Mouse (Mus musculus): ENCODE measurements around the gene Wnt11. TPM values are rescaled to one million over a fixed set of nuclear protein-coding genes. Genes with fewer than 3 reads are reported as not detected.

Gene Wnt11
- 4.7 and 5.8 TPM in 2 replicates for polyA plus RNA-seq (2015; fragmentation: Nextera tagmentation; extraction: Ambion mirVana)

GRCm38 (mm10) chr7:98834711-98835321 lies at the start of gene Wnt11:
Gene Wnt11 (plus strand): TSS chr7:98835112.
- Histone ChIP-seq H3K36me3 (ENCODE audit: control insufficient read depth, insufficient read depth, low read length) (no peaks in the 10 kb centered on the region), H3K4me2 (ENCODE audit: low read depth, low read length) (peak within 1 kb of the TSS; percentile 96), H3K9ac (ENCODE audit: low read length) (peak within 1 kb of the TSS; percentile 78), H3K4me3 (replicated peaks; ENCODE audit: low read length) (peak within 1 kb of the TSS; percentile 57), H3K9me3 (replicated peaks; ENCODE audit: control insufficient read depth, low read length) (no peaks in the 10 kb centered on the region), H3K4me1 (ENCODE audit: control insufficient read depth, insufficient read depth, low read length) (peaks cover 32% of the 10 kb centered on the region), H3K27me3 (ENCODE audit: control insufficient read depth, insufficient read depth, low read length) (peaks cover 33% of the 10 kb centered on the region), H3K27ac (ENCODE audit: low read length) (no peak within 1 kb of the TSS)
- WGBS = under 1% methylated on average over 61 of the region's 66 CpGs
- ATAC-seq (ENCODE audit: insufficient read depth, low FRiP score) = no peak

- 29% methylated on average over 11 of the region's 11 CpGs for WGBS
Measured at GRCm38 (mm10) chr7:98786792-98787612, 47.9 kb upstream of the Wnt11 start.

GRCm38 (mm10) chr7:98788721-98789120 lies 46.2 kb upstream of the Wnt11 start:
- no peak overlapping the region for H3K9ac ChIP-seq (ENCODE audit: low read length)
- no peaks in the 10 kb centered on the region for H3K27me3 ChIP-seq (ENCODE audit: control insufficient read depth, insufficient read depth, low read length)
- no peaks in the 10 kb centered on the region for H3K9me3 ChIP-seq (replicated peaks; ENCODE audit: control insufficient read depth, low read length)
- WGBS = 36% methylated on average over 7 of the region's 7 CpGs
- no peak overlapping the region for H3K4me3 ChIP-seq (replicated peaks; ENCODE audit: low read length)
- ATAC-seq (ENCODE audit: insufficient read depth, low FRiP score) = no peak
- H3K4me1 ChIP-seq (ENCODE audit: control insufficient read depth, insufficient read depth, low read length) = peaks cover 20% of the 10 kb centered on the region
- H3K27ac ChIP-seq (ENCODE audit: low read length) = no peak overlapping the region
- no peak overlapping the region for H3K4me2 ChIP-seq (ENCODE audit: low read depth, low read length)
- H3K36me3 ChIP-seq (ENCODE audit: control insufficient read depth, insufficient read depth, low read length) = no peaks in the 10 kb centered on the region

More at GRCm38 (mm10) chr7:98786792-98787612, 47.9 kb upstream of the Wnt11 start:
- no peaks in the 10 kb centered on the region for H3K27me3 ChIP-seq (ENCODE audit: control insufficient read depth, insufficient read depth, low read length)
- H3K4me3 ChIP-seq (replicated peaks; ENCODE audit: low read length) = no peak overlapping the region
- H3K36me3 ChIP-seq (ENCODE audit: control insufficient read depth, insufficient read depth, low read length) = no peaks in the 10 kb centered on the region
- no peak overlapping the region for H3K9ac ChIP-seq (ENCODE audit: low read length)
- H3K4me1 ChIP-seq (ENCODE audit: control insufficient read depth, insufficient read depth, low read length) = peaks cover 26% of the 10 kb centered on the region
- no peak for ATAC-seq (ENCODE audit: insufficient read depth, low FRiP score)
- H3K27ac ChIP-seq (ENCODE audit: low read length) = no peak overlapping the region
- H3K9me3 ChIP-seq (replicated peaks; ENCODE audit: control insufficient read depth, low read length) = no peaks in the 10 kb centered on the region
- no peak overlapping the region for H3K4me2 ChIP-seq (ENCODE audit: low read depth, low read length)

- H3K4me1 ChIP-seq (ENCODE audit: control insufficient read depth, insufficient read depth, low read length) = peaks cover 16% of the 10 kb centered on the region
- H3K36me3 ChIP-seq (ENCODE audit: control insufficient read depth, insufficient read depth, low read length) = no peaks in the 10 kb centered on the region
- no peak overlapping the region for H3K4me2 ChIP-seq (ENCODE audit: low read depth, low read length)
- 57% methylated on average over 4 of the region's 4 CpGs for WGBS
- no peaks in the 10 kb centered on the region for H3K27me3 ChIP-seq (ENCODE audit: control insufficient read depth, insufficient read depth, low read length)
- ATAC-seq (ENCODE audit: insufficient read depth, low FRiP score) = no peak
- H3K27ac ChIP-seq (ENCODE audit: low read length) = no peak overlapping the region
- no peaks in the 10 kb centered on the region for H3K9me3 ChIP-seq (replicated peaks; ENCODE audit: control insufficient read depth, low read length)
- no peak overlapping the region for H3K9ac ChIP-seq (ENCODE audit: low read length)
- no peak overlapping the region for H3K4me3 ChIP-seq (replicated peaks; ENCODE audit: low read length)
Measured at GRCm38 (mm10) chr7:98789121-98789520, 45.8 kb upstream of the Wnt11 start.

- Histone ChIP-seq H3K4me3 (replicated peaks; ENCODE audit: low read length) (no peak overlapping the region), H3K9ac (ENCODE audit: low read length) (no peak overlapping the region), H3K27ac (ENCODE audit: low read length) (no peak overlapping the region), H3K4me1 (ENCODE audit: control insufficient read depth, insufficient read depth, low read length) (peaks cover 6% of the 10 kb centered on the region), H3K27me3 (ENCODE audit: control insufficient read depth, insufficient read depth, low read length) (no peaks in the 10 kb centered on the region), H3K9me3 (replicated peaks; ENCODE audit: control insufficient read depth, low read length) (no peaks in the 10 kb centered on the region), H3K36me3 (ENCODE audit: control insufficient read depth, insufficient read depth, low read length) (no peaks in the 10 kb centered on the region), H3K4me2 (ENCODE audit: low read depth, low read length) (no peak overlapping the region)
- WGBS = 58% methylated on average over 5 of the region's 5 CpGs
- no peak for ATAC-seq (ENCODE audit: insufficient read depth, low FRiP score)
Measured at GRCm38 (mm10) chr7:98791864-98792263, 43.0 kb upstream of the Wnt11 start.

GRCm38 (mm10) chr7:98793811-98794210 lies 41.1 kb upstream of the Wnt11 start:
- H3K27me3 ChIP-seq (ENCODE audit: control insufficient read depth, insufficient read depth, low read length) = no peaks in the 10 kb centered on the region
- H3K4me2 ChIP-seq (ENCODE audit: low read depth, low read length) = no peak overlapping the region
- H3K4me1 ChIP-seq (ENCODE audit: control insufficient read depth, insufficient read depth, low read length) = peaks cover 1% of the 10 kb centered on the region
- H3K9ac ChIP-seq (ENCODE audit: low read length) = no peak overlapping the region
- no peak overlapping the region for H3K27ac ChIP-seq (ENCODE audit: low read length)
- no peak for ATAC-seq (ENCODE audit: insufficient read depth, low FRiP score)
- no peak overlapping the region for H3K4me3 ChIP-seq (replicated peaks; ENCODE audit: low read length)
- no peaks in the 10 kb centered on the region for H3K36me3 ChIP-seq (ENCODE audit: control insufficient read depth, insufficient read depth, low read length)
- no peaks in the 10 kb centered on the region for H3K9me3 ChIP-seq (replicated peaks; ENCODE audit: control insufficient read depth, low read length)
- WGBS = 64% methylated on average over 5 of the region's 5 CpGs

- H3K4me1 ChIP-seq (ENCODE audit: control insufficient read depth, insufficient read depth, low read length) = no peaks in the 10 kb centered on the region; the same call in 1 of the 2 replicates
Measured at GRCm38 (mm10) chr7:98794444-98794843, 40.5 kb upstream of the Wnt11 start.

GRCm38 (mm10) chr7:98795637-98796036 lies 39.3 kb upstream of the Wnt11 start:
- no peak overlapping the region for H3K4me3 ChIP-seq (replicated peaks; ENCODE audit: low read length)
- no peaks in the 10 kb centered on the region for H3K9me3 ChIP-seq (replicated peaks; ENCODE audit: control insufficient read depth, low read length)
- no peak overlapping the region for H3K27ac ChIP-seq (ENCODE audit: low read length)
- 71% methylated on average over 5 of the region's 5 CpGs for WGBS
- no peaks in the 10 kb centered on the region for H3K36me3 ChIP-seq (ENCODE audit: control insufficient read depth, insufficient read depth, low read length)
- H3K4me2 ChIP-seq (ENCODE audit: low read depth, low read length) = no peak overlapping the region
- ATAC-seq (ENCODE audit: insufficient read depth, low FRiP score) = no peak; the same call in 1 of the 2 replicates
- no peaks in the 10 kb centered on the region; the same call in none of the 2 replicates for H3K4me1 ChIP-seq (ENCODE audit: control insufficient read depth, insufficient read depth, low read length)
- H3K27me3 ChIP-seq (ENCODE audit: control insufficient read depth, insufficient read depth, low read length) = no peaks in the 10 kb centered on the region
- no peak overlapping the region for H3K9ac ChIP-seq (ENCODE audit: low read length)

More at GRCm38 (mm10) chr7:98794444-98794843, 40.5 kb upstream of the Wnt11 start:
- WGBS = 68% methylated on average over 3 of the region's 3 CpGs
- Histone ChIP-seq H3K4me3 (replicated peaks; ENCODE audit: low read length) (no peak overlapping the region), H3K9me3 (replicated peaks; ENCODE audit: control insufficient read depth, low read length) (no peaks in the 10 kb centered on the region), H3K4me2 (ENCODE audit: low read depth, low read length) (no peak overlapping the region), H3K27me3 (ENCODE audit: control insufficient read depth, insufficient read depth, low read length) (no peaks in the 10 kb centered on the region), H3K36me3 (ENCODE audit: control insufficient read depth, insufficient read depth, low read length) (no peaks in the 10 kb centered on the region), H3K9ac (ENCODE audit: low read length) (no peak overlapping the region), H3K27ac (ENCODE audit: low read length) (no peak overlapping the region)
- ATAC-seq (ENCODE audit: insufficient read depth, low FRiP score) = no peak
